Mouse (Mus musculus) heart, postnatal 4 days (tissue): ENCODE results near the gene Supt6. TPM values are rescaled to one million over a fixed set of nuclear protein-coding genes. Genes with fewer than 3 reads are reported as not detected.

Source experiments
- DNase-seq: peaks from one replicate; pipeline ENCODE4 v3.0.0; 2021
- microRNA-seq, 2 experiments: library from miRNA; unstranded; fragments of <30 nt; microRNA quantifications; one replicate each; pipeline ENCODE4 v1.2.0; 2021 to 2022
- total RNA-seq, 2 experiments: library from RNA; stranded (reverse); gene quantifications; 2 replicates each; pipeline ENCODE4 v1.2.3; 2021

The Supt6 gene
- total RNA-seq, 2 experiments from 2014 or later, result 35.7 to 37.2 TPM

GRCm38 (mm10) chr11:78165761-78166109 is 80.1 kb downstream of the Supt6 start:
- DNase-seq, result peak; percentile 69

- DNase-seq, result peak; percentile 87
Observed at GRCm38 (mm10) chr11:78164924-78165760, 80.6 kb downstream of the Supt6 start, which contains the start of gene Traf4. Gene Traf4 (minus strand): TSS chr11:78165589.

- peak; percentile 28 for DNase-seq
Observed at GRCm38 (mm10) chr11:78164604-78164923, 81.2 kb downstream of the Supt6 start.

- peak; percentile 85 for DNase-seq
Observed at GRCm38 (mm10) chr11:78163681-78164603, 81.8 kb downstream of the Supt6 start.

GRCm38 (mm10) chr11:78163045-78163444 is 82.7 kb downstream of the Supt6 start:
- DNase-seq, result no peak

- DNase-seq, result no peak
Observed at GRCm38 (mm10) chr11:78162504-78162903, 83.3 kb downstream of the Supt6 start.

GRCm38 (mm10) chr11:78161968-78162367 is 83.8 kb downstream of the Supt6 start:
- no peak for DNase-seq

GRCm38 (mm10) chr11:78161169-78161568 is 84.6 kb downstream of the Supt6 start:
- no peak for DNase-seq

GRCm38 (mm10) chr11:78160675-78161074 is 85.1 kb downstream of the Supt6 start:
- no peak for DNase-seq

- no peak for DNase-seq
Observed at GRCm38 (mm10) chr11:78160171-78160570, 85.6 kb downstream of the Supt6 start.

GRCm38 (mm10) chr11:78159557-78159956 is 86.2 kb downstream of the Supt6 start:
- no peak for DNase-seq

- DNase-seq, result peak; percentile 87
Observed at GRCm38 (mm10) chr11:78159096-78159495, 86.7 kb downstream of the Supt6 start.

Small RNA genes within 50 kb of the gene (microRNA-seq; reads per million reads assigned to microRNA genes)
- gene Mir7653, result 1.4 reads per million in 2 experiments

Other genes with a start within 250 kb of the Supt6 start
- 1 to 10 TPM; 7.8 to 9.3 TPM for gene Dhrs13, start 213.7 kb downstream of the Supt6 start, total RNA-seq
- 10 to 100 TPM; 89.1 to 98.5 TPM for gene Flot2, start 208.1 kb downstream of the Supt6 start, total RNA-seq
- gene Eral1, start 165.6 kb downstream of the Supt6 start, total RNA-seq, result 10 to 100 TPM; 23.7 to 24.0 TPM
- gene Fam222b, start 151.3 kb downstream of the Supt6 start, total RNA-seq, result 10 to 100 TPM; 17.1 to 17.5 TPM
- 10 to 100 TPM; 25.8 to 27.5 TPM for gene Traf4, start 80.4 kb downstream of the Supt6 start, total RNA-seq
- 1 to 10 TPM; 7.7 to 8.6 TPM for gene Nek8, start 69.3 kb downstream of the Supt6 start, total RNA-seq
- gene Tlcd1, start 69.3 kb downstream of the Supt6 start, total RNA-seq, result 1 to 10 TPM; 8.4 to 9.8 TPM
- 1,000 to 10,000 TPM; 1,082 to 1,148 TPM for gene Rpl23a, start 62.4 kb downstream of the Supt6 start, total RNA-seq
- gene Rab34, start 57.6 kb downstream of the Supt6 start, total RNA-seq, result 10 to 100 TPM; 25.2 to 28.0 TPM
- 1 to 10 TPM in 1 of 2 experiments, under 1 TPM in 1; 0.81 to 1.4 TPM for gene Proca1, start 52.6 kb downstream of the Supt6 start, total RNA-seq
- gene Sdf2, start 241 bp downstream of the Supt6 start, total RNA-seq, result 10 to 100 TPM; 41.2 to 43.9 TPM
- gene 2610507B11Rik, start 15.8 kb upstream of the Supt6 start, total RNA-seq, result 100 to 1,000 TPM; 178 to 185 TPM
- 1 to 10 TPM; 1.2 to 1.4 TPM for gene BC030499, start 44.9 kb upstream of the Supt6 start, total RNA-seq
- 10 to 100 TPM; 32.6 to 33.2 TPM for gene Spag5, start 55.5 kb upstream of the Supt6 start, total RNA-seq
- 1 to 10 TPM; 3.3 to 3.6 TPM for gene Aldoc, start 77.0 kb upstream of the Supt6 start, total RNA-seq
- 10 to 100 TPM; 27.0 to 27.2 TPM for gene Pigs, start 82.4 kb upstream of the Supt6 start, total RNA-seq
- gene Unc119, start 97.5 kb upstream of the Supt6 start, total RNA-seq, result 10 to 100 TPM; 13.5 to 14.6 TPM
- gene Foxn1, start 140.6 kb upstream of the Supt6 start, total RNA-seq, result not detected
- not detected for gene Slc13a2, start 176.2 kb upstream of the Supt6 start, total RNA-seq
- gene Slc46a1, start 219.7 kb upstream of the Supt6 start, total RNA-seq, result 1 to 10 TPM; 2.3 to 3.5 TPM